Mouse (Mus musculus): ENCODE measurements at regions not wholly inside any gene's neighbourhood (a gene's known extent, or its start where the extent isn't known, plus 50 kb on each side); places are given as distances from the start of the nearest gene placed in this dataset.

GRCm38 (mm10) chr10:95085688-95086268 lies 141.1 kb upstream of the Plxnc1 start:
- no peak for DNase-seq (ENCODE audit: low spot score)

GRCm38 (mm10) chr10:95083341-95084148 lies 138.9 kb upstream of the Plxnc1 start:
- peak; percentile 16 for DNase-seq (ENCODE audit: low spot score)

- no peak for DNase-seq (ENCODE audit: low spot score)
Measured at GRCm38 (mm10) chr10:95082634-95083033, 138.0 kb upstream of the Plxnc1 start.

- DNase-seq (ENCODE audit: low spot score), result no peak
Measured at GRCm38 (mm10) chr10:95079979-95080378, 135.3 kb upstream of the Plxnc1 start.

GRCm38 (mm10) chr10:95076421-95076820 lies 131.8 kb upstream of the Plxnc1 start:
- DNase-seq (ENCODE audit: low spot score), result no peak

- no peak for DNase-seq (ENCODE audit: low spot score)
Measured at GRCm38 (mm10) chr10:95075897-95076296, 131.3 kb upstream of the Plxnc1 start.

- no peak for DNase-seq (ENCODE audit: low spot score)
Measured at GRCm38 (mm10) chr10:95074959-95075590, 130.4 kb upstream of the Plxnc1 start.

GRCm38 (mm10) chr10:95074381-95074780 lies 129.7 kb upstream of the Plxnc1 start:
- no peak for DNase-seq (ENCODE audit: low spot score)

GRCm38 (mm10) chr10:95067971-95068370 lies 123.3 kb upstream of the Plxnc1 start:
- DNase-seq (ENCODE audit: low spot score), result no peak

- no peak for DNase-seq (ENCODE audit: low spot score)
Measured at GRCm38 (mm10) chr10:95066774-95067173, 122.1 kb upstream of the Plxnc1 start.

GRCm38 (mm10) chr10:95059486-95060091 lies 115.0 kb upstream of the Plxnc1 start:
- DNase-seq (ENCODE audit: low spot score), result no peak

- no peak for DNase-seq (ENCODE audit: low spot score)
Measured at GRCm38 (mm10) chr10:95059078-95059477, 114.4 kb upstream of the Plxnc1 start.

GRCm38 (mm10) chr10:95057051-95057714 lies 112.5 kb upstream of the Plxnc1 start:
- no peak for DNase-seq (ENCODE audit: low spot score)

GRCm38 (mm10) chr10:95056541-95056940 lies 111.9 kb upstream of the Plxnc1 start:
- no peak for DNase-seq (ENCODE audit: low spot score)

- DNase-seq (ENCODE audit: low spot score), result no peak
Measured at GRCm38 (mm10) chr10:95054869-95055268, 110.2 kb upstream of the Plxnc1 start.

- DNase-seq (ENCODE audit: low spot score), result no peak
Measured at GRCm38 (mm10) chr10:95048790-95049189, 104.2 kb upstream of the Plxnc1 start.

- DNase-seq (ENCODE audit: low spot score), result no peak
Measured at GRCm38 (mm10) chr10:95043978-95044377, 99.3 kb upstream of the Plxnc1 start.

GRCm38 (mm10) chr10:95040258-95040895 lies 95.7 kb upstream of the Plxnc1 start:
- no peak for DNase-seq (ENCODE audit: low spot score)

- no peak for DNase-seq (ENCODE audit: low spot score)
Measured at GRCm38 (mm10) chr10:95036043-95036697, 91.5 kb upstream of the Plxnc1 start.

GRCm38 (mm10) chr10:95035371-95035770 lies 90.7 kb upstream of the Plxnc1 start:
- no peak for DNase-seq (ENCODE audit: low spot score)

- no peak for DNase-seq (ENCODE audit: low spot score)
Measured at GRCm38 (mm10) chr10:95034566-95034965, 89.9 kb upstream of the Plxnc1 start.
